Mouse (Mus musculus) heart, embryonic 13.5 days (tissue): ENCODE results near the gene Slc35g1. TPM values are rescaled to one million over a fixed set of nuclear protein-coding genes. Genes with fewer than 3 reads are reported as not detected.

Source experiments
- ATAC-seq: fragments of 200-750 bp; cut with Nextera tagmentation; 2 replicates; pipeline ENCODE4 v1.8.0; 2017; ENCODE audit warnings: moderate TSS enrichment; ENCODE audit not compliant: insufficient number of reproducible peaks, low FRiP score, low TSS enrichment; ENCODE audit errors: extremely low read depth
- H3K27ac ChIP-seq: fragments of 300-500 bp; sonication (generic); replicated peaks from 2 replicates; pipeline ENCODE4 v1.5.1; 2015; ENCODE audit warnings: moderate library complexity, mild to moderate bottlenecking, inconsistent platforms
- H3K27me3 ChIP-seq: fragments of 300-500 bp; sonication (generic); replicated peaks from 2 replicates; pipeline ENCODE4 v1.6.1; 2015; ENCODE audit warnings: mild to moderate bottlenecking, inconsistent platforms
- H3K36me3 ChIP-seq: fragments of 300-500 bp; sonication (generic); 2 replicates; pipeline ENCODE4 v1.6.1; 2015; ENCODE audit warnings: mild to moderate bottlenecking, inconsistent platforms
- H3K4me1 ChIP-seq: fragments of 300-500 bp; sonication (generic); 2 replicates; pipeline ENCODE4 v1.6.1; 2015; ENCODE audit warnings: inconsistent platforms
- H3K4me2 ChIP-seq: fragments of 300-500 bp; sonication (generic); 2 replicates; pipeline ENCODE4 v1.6.1; 2015; ENCODE audit warnings: inconsistent platforms, mild to moderate bottlenecking, moderate library complexity
- H3K4me3 ChIP-seq: fragments of 300-500 bp; sonication (generic); 2 replicates; pipeline ENCODE4 v1.5.1; 2015; ENCODE audit warnings: moderate library complexity, mild to moderate bottlenecking, inconsistent platforms
- H3K9ac ChIP-seq: fragments of 300-500 bp; sonication (generic); 2 replicates; pipeline ENCODE4 v1.6.1; 2015; ENCODE audit warnings: inconsistent platforms, mild to moderate bottlenecking, moderate library complexity
- H3K9me3 ChIP-seq: fragments of 300-500 bp; sonication (generic); 2 replicates; pipeline ENCODE4 v1.6.1; 2016; ENCODE audit warnings: inconsistent platforms
- WGBS: fragments of 180-500 bp; shearing (Covaris S2); methylation state at CpG from one replicate; pipeline ENCODE4 v1.1.7; 2015; ENCODE audit warnings: mixed read lengths; 5-methylcytosine and 5-hydroxymethylcytosine counted together
- polyA plus RNA-seq: library from polyadenylated mRNA; unstranded; fragments of >200 nt; fragmentation: Nextera tagmentation; extraction: Ambion mirVana; gene quantifications from 2 replicates; pipeline ENCODE4 v1.2.1, GENCODE M21; 2015

Gene Slc35g1
- polyA plus RNA-seq, 1 experiment from 2014 or later = 1.9 TPM

DNA sequence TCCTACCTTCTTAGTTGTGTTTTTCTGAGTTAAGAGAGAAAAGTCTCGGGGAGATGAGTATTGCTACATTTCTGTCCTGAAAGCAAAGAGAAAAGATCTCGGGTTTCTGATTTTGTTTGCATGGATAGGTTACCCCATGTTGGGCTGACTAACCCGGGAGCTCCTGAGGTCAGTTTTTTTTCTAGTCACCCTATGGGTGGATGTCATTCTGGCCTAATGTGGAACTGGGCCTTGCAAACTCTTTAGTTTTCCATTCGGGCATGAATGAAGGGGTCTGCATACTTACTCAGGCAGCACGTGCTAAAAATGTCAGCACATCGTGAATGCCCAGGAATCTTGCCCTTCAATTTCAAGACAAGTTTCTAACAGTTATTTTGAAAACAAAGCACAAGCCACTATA is 1.2 kb downstream of the Slc35g1 start:
- ATAC-seq = no peak
- H3K4me1 ChIP-seq = peaks cover 8% of the 10 kb centered on the region; the same call in 1 of the 2 replicates
- peak overlapping the region; percentile 70; the same call in 1 of the 2 replicates for H3K4me3 ChIP-seq
- 0 out of 2 replicates have a peak, but pooled peaks cover 4% of the 10 kb centered on the region for H3K27me3 ChIP-seq
- peak overlapping the region; percentile 90 for H3K4me2 ChIP-seq
- 0 out of 2 replicates have a peak overlapping the region, but pooled peaks have one; percentile 81 for H3K9ac ChIP-seq
- H3K36me3 ChIP-seq = no peaks in the 10 kb centered on the region
- WGBS = 61% methylated on average over 6 of the region's 6 CpGs
- H3K9me3 ChIP-seq = no peaks in the 10 kb centered on the region
- no peak overlapping the region for H3K27ac ChIP-seq

DNA sequence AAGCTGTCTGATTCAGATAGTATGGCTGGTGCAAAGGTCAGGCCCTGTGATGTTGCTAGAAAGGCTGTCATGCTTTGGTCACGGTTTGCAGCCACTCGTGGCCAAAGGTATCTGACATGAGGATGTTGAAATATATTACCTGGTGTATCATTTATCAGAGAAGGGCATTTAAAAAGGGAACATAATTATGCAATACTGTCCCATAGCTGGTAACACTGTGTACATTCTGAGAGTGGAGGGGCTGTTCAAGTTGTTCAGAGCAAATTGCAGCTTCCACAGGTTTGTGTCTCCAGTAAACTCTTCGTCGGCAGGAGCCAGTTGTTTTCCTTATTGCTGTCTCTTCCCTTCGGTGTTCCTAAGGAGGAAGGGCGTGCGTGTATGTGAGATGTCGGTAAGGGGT is 3.2 kb downstream of the Slc35g1 start:
- no peak overlapping the region for H3K4me2 ChIP-seq
- H3K9ac ChIP-seq = no peak overlapping the region
- no peaks in the 10 kb centered on the region for H3K9me3 ChIP-seq
- no peak overlapping the region for H3K27ac ChIP-seq
- peaks cover 8% of the 10 kb centered on the region; the same call in 1 of the 2 replicates for H3K4me1 ChIP-seq
- H3K36me3 ChIP-seq = no peaks in the 10 kb centered on the region
- no peak for ATAC-seq
- 0 out of 2 replicates have a peak, but pooled peaks cover 2% of the 10 kb centered on the region for H3K27me3 ChIP-seq
- H3K4me3 ChIP-seq = no peak overlapping the region
- 82% methylated on average over 8 of the region's 8 CpGs for WGBS

DNA sequence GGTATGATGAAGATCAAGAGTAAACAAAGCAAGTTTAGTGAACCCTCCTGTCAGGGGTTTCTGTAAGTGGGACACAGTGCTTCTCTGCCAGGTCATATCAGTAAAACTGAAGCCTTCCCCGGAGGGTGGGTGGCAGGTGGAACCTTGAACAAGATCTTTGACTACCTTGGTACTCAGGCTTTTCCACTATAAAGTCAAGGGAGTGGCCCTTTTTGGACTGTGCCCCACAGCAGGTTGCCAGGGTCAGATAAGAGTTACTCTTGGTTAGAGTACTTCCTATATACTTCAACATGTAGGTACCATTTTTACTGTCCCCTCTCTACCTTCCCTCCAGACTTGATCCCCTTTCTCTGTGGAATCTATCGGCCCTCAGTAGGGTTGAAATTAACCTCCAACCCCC is 5.1 kb downstream of the Slc35g1 start:
- Histone ChIP-seq H3K4me1 (0 out of 2 replicates have a peak, but pooled peaks cover 5% of the 10 kb centered on the region), H3K36me3 (no peaks in the 10 kb centered on the region), H3K27me3 (no peaks in the 10 kb centered on the region), H3K4me3 (no peak overlapping the region), H3K4me2 (no peak overlapping the region), H3K27ac (no peak overlapping the region), H3K9me3 (no peaks in the 10 kb centered on the region), H3K9ac (no peak overlapping the region)
- 75% methylated on average over 2 of the region's 2 CpGs for WGBS
- ATAC-seq = no peak

DNA sequence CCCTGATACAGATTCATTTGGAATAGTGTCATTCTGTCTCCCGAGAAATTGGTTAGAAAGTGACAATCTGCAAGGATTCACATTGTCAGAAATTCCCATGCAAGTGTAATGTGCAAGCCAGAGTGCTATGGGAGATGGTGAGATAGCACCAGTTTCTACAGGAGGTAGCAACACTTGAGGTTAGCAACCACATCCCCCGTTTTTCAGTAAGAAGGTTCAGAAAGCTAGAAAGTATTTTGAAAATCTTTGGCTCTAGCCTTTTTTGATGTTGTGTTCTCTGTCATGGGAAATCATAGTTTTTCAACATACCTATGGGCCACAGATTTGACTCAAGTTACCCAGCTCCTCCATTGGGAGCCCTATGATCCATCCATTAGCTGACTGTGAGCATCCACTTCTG is 5.6 kb downstream of the Slc35g1 start:
- no peak overlapping the region for H3K27ac ChIP-seq
- 81% methylated on average over 2 of the region's 2 CpGs for WGBS
- no peaks in the 10 kb centered on the region for H3K27me3 ChIP-seq
- H3K4me1 ChIP-seq = 0 out of 2 replicates have a peak, but pooled peaks cover 2% of the 10 kb centered on the region
- H3K9ac ChIP-seq = no peak overlapping the region
- ATAC-seq = no peak
- H3K36me3 ChIP-seq = no peaks in the 10 kb centered on the region
- H3K4me3 ChIP-seq = no peak overlapping the region
- no peak overlapping the region for H3K4me2 ChIP-seq
- no peaks in the 10 kb centered on the region for H3K9me3 ChIP-seq

DNA sequence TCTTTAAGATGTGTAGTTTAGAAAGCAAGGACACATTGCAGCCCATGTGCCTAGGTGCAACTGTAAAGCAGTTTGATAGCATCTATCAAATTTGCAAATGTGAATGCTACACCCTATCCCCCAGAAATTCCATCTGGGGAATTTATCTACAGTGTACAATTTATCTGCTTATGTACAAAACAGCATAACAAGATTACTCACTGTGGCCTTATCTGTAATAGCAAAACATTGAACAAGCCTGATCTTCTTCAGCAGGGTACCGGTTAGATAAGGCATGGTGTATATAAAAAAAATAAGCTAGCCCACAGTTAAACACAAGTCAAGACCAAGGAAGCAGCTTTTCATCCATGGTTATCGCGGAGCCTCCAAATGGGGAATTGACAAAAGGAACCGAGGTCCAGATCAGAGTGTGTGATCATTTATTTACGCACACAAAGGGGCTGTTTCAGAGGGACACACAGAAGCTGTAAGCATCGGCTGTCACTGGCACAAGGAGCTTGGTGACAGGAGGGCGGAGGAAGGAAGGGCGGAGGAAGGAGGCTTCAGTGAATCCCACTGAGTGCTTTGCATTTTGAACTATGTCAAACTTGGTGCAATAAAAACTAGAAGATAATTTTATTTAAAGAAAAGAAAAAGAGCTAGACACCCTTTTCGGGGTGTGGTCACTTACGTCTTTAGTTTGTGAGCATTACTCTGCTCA is 14.7 kb downstream of the Slc35g1 start:
- WGBS = 79% methylated on average over 10 of the region's 10 CpGs
- no peak for ATAC-seq
- H3K4me2 ChIP-seq = no peak overlapping the region
- no peak overlapping the region for H3K4me3 ChIP-seq
- H3K27me3 ChIP-seq = no peaks in the 10 kb centered on the region
- H3K36me3 ChIP-seq = no peaks in the 10 kb centered on the region
- H3K9ac ChIP-seq = no peak overlapping the region
- no peaks in the 10 kb centered on the region for H3K4me1 ChIP-seq
- no peak overlapping the region for H3K27ac ChIP-seq
- H3K9me3 ChIP-seq = no peaks in the 10 kb centered on the region

DNA sequence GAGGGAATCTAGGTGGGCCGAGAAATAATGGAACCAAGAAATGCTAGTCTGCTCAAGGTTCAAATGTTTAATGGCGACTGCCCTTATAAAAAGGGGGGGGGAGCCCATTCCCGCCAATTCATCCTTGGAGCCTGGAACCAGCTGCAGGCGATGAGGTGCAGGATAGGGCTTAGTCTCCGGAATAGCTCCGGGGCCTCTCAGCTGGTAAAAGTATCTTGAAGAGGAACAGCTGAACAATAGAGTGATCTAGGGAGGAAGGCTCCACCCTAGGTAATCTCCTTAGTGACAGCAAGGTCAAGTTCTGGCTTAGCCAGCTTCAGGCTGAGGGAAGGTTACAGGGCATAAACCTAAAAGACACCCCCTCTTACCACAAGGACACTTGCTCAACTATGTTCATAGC is 18.1 kb downstream of the Slc35g1 start:
- no peak overlapping the region for H3K4me2 ChIP-seq
- ATAC-seq = no peak
- no peak overlapping the region for H3K4me3 ChIP-seq
- peaks cover 2% of the 10 kb centered on the region for H3K4me1 ChIP-seq
- no peaks in the 10 kb centered on the region for H3K9me3 ChIP-seq
- H3K36me3 ChIP-seq = no peaks in the 10 kb centered on the region
- no peaks in the 10 kb centered on the region for H3K27me3 ChIP-seq
- H3K9ac ChIP-seq = no peak overlapping the region
- 74% methylated on average over 6 of the region's 6 CpGs for WGBS
- no peak overlapping the region for H3K27ac ChIP-seq

DNA sequence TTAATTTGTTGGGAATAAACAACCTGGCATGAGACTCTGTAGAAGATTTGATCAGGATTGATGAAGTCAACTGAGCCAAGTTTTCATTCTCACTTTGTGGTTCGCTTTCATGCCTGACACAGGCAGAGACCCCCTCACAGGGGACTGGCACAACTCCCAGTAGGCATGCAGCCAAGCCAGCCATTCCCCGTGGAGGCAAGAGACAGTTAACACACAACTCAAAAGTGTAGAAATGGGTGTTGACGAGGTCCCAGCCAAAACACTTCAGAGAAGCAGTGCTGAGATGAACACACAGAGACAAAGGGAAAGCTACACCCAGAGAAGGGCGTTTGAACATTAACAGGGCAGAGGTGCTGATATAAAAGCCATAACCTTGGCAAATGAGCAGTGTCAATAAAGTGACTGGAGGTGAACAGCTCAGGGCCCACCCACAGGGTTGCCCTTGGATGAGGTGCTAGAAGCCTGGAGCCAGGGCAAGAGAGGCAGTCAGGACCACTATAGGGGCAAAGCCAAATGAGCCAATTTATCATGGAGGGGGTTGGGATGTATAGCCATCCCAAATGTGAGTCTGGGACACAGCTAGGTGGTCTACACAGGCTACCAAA is 23.1 kb downstream of the Slc35g1 start:
- Histone ChIP-seq H3K36me3 (no peaks in the 10 kb centered on the region), H3K4me3 (no peak overlapping the region), H3K27me3 (no peaks in the 10 kb centered on the region), H3K27ac (no peak overlapping the region), H3K4me1 (peaks cover 8% of the 10 kb centered on the region), H3K4me2 (no peak overlapping the region), H3K9me3 (no peaks in the 10 kb centered on the region), H3K9ac (no peak overlapping the region)
- ATAC-seq = no peak
- 28% methylated on average over 4 of the region's 4 CpGs for WGBS

DNA sequence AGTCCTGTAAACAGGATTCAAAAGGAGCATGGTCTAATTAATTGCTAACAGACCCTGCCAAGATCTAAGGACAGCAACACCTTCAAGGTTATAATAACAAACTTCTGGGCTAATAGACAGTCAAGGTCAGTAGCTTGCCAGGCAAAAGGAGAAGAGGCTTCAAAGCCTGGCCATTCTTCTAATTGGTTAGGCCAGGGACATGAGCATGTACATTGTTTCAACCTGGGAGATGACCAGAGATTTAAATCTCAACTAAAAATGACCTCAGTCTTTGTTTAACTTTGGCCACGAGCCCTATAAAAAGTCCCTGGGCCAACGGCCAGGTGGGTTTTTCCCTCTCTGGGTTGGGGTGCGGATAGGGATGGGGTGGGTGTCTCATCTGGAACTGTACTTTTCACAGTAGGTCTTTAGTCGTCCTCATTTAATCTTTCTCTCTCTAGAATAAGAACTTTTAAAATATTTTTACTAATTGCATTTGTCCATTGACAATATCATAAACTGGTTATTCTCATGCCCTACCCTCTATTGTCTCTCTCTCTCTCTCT is 25.0 kb downstream of the Slc35g1 start:
- no peak overlapping the region for H3K27ac ChIP-seq
- no peaks in the 10 kb centered on the region for H3K9me3 ChIP-seq
- H3K4me3 ChIP-seq = no peak overlapping the region
- H3K4me2 ChIP-seq = no peak overlapping the region
- H3K36me3 ChIP-seq = no peaks in the 10 kb centered on the region
- no peak; the same call in 1 of the 2 replicates for ATAC-seq
- H3K4me1 ChIP-seq = peaks cover 8% of the 10 kb centered on the region
- no peaks in the 10 kb centered on the region for H3K27me3 ChIP-seq
- no peak overlapping the region for H3K9ac ChIP-seq
- WGBS = 63% methylated on average over 4 of the region's 4 CpGs

DNA sequence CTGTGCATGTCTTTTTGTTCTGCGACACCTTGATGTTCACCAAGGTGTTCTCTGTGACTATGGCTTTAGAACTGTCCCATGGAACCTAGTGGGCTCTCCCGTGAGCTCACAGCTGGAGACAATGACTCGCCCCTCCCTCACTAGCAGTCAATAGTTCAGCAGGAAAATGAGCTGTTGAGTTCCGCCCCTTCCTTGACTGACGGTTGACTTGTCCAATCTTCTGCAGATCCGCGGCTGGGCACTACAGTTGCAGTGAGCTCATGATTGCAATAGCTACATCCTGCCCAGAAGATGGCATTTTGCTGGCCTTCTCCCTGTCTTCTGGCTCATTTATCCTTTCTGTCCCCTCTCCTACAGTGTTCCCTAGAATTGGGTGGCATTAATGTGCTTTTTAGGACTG is 25.7 kb downstream of the Slc35g1 start:
- Histone ChIP-seq H3K4me3 (no peak overlapping the region), H3K36me3 (no peaks in the 10 kb centered on the region), H3K27me3 (no peaks in the 10 kb centered on the region), H3K4me2 (no peak overlapping the region), H3K9me3 (no peaks in the 10 kb centered on the region), H3K9ac (no peak overlapping the region), H3K4me1 (peaks cover 8% of the 10 kb centered on the region), H3K27ac (no peak overlapping the region)
- WGBS = 62% methylated on average over 7 of the region's 7 CpGs
- ATAC-seq = no peak

DNA sequence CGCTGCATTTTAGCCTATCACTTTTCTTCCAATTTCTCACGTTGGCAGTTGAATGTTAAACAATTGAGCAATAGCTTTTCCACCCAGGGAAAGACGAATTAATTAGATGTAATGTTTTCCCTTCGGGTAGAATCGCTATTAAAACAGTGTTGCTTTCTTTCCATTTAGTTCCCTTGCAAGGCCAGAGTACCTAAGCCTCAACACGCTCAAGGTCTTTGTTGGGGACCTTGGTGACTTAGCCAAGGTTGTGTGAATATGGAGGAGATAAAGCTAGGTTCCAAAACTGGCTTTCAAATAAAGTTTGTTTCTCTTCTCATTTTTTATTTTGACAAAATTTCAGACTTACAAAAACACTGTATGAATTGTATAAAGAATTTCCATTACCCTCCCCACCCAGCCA is 27.1 kb downstream of the Slc35g1 start:
- H3K4me2 ChIP-seq = no peak overlapping the region
- H3K9ac ChIP-seq = no peak overlapping the region
- H3K4me3 ChIP-seq = no peak overlapping the region
- 66% methylated on average over 6 of the region's 6 CpGs for WGBS
- ATAC-seq = no peak
- H3K27ac ChIP-seq = no peak overlapping the region
- H3K27me3 ChIP-seq = no peaks in the 10 kb centered on the region
- H3K4me1 ChIP-seq = peaks cover 8% of the 10 kb centered on the region
- no peaks in the 10 kb centered on the region for H3K36me3 ChIP-seq
- H3K9me3 ChIP-seq = no peaks in the 10 kb centered on the region

DNA sequence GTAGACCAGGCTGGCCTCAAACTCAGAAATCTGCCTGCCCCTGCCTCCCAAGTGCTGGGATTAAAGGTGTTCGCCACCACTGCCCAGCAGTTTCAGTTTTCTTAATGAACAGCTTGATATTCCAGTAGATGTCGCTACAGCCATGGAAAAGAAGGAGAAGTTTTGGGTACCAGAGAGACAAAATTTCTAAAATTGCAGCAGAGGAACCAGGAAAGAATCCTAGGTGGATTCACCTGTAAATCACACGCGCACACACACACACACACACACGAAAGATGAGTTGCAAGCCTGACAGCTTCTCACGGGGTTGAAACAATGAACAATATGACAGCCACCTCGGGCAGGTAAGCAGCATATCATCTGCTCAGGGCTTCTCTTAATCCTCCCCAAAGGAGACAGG is 28.1 kb downstream of the Slc35g1 start:
- H3K9ac ChIP-seq = no peak overlapping the region
- H3K4me1 ChIP-seq = peaks cover 5% of the 10 kb centered on the region
- H3K36me3 ChIP-seq = no peaks in the 10 kb centered on the region
- no peak for ATAC-seq
- H3K9me3 ChIP-seq = no peaks in the 10 kb centered on the region
- H3K4me3 ChIP-seq = no peak overlapping the region
- no peaks in the 10 kb centered on the region for H3K27me3 ChIP-seq
- WGBS = 40% methylated on average over 7 of the region's 7 CpGs
- no peak overlapping the region for H3K4me2 ChIP-seq
- H3K27ac ChIP-seq = no peak overlapping the region
